Mouse (Mus musculus) liver, embryonic 14.5 days (tissue): ENCODE results near the gene Tmem192. TPM values are rescaled to one million over a fixed set of nuclear protein-coding genes. Genes with fewer than 3 reads are reported as not detected.

Source experiments
- ATAC-seq: fragments of 200-750 bp; cut with Nextera tagmentation; 2 replicates; pipeline ENCODE4 v1.8.0; 2017; ENCODE audit warnings: moderate number of reproducible peaks, mild to moderate bottlenecking, moderate library complexity; ENCODE audit not compliant: insufficient read depth
- DNase-seq, 3 experiments: peaks; one replicate each; pipeline ENCODE4 v3.0.0-alpha.2; 2012 to 2013; ENCODE audit warnings: low read depth in 3 of 3, low spot score in 3 of 3
- H3K27ac ChIP-seq: fragments of 300-500 bp; sonication (generic); 2 replicates; pipeline ENCODE4 v1.5.1; 2014; ENCODE audit warnings: moderate library complexity, mild to moderate bottlenecking, control low read depth, inconsistent platforms
- H3K27me3 ChIP-seq: fragments of 300-500 bp; sonication (generic); 2 replicates; pipeline ENCODE4 v1.6.1; 2014; ENCODE audit warnings: mild to moderate bottlenecking, low read length, moderate library complexity; ENCODE audit not compliant: control insufficient read depth, insufficient read depth
- H3K36me3 ChIP-seq: fragments of 300-500 bp; sonication (generic); replicated peaks from 2 replicates; pipeline ENCODE4 v1.6.1; 2014; ENCODE audit warnings: low read depth; ENCODE audit not compliant: control insufficient read depth, insufficient read depth
- H3K4me1 ChIP-seq, 2 experiments: fragments of 200-500 bp in 1 of 2; fragments of 300-500 bp in 1 of 2; sonication (generic) in 1 of 2; replicated peaks; 2 replicates each; pipeline ENCODE4 v1.6.1; 2012 to 2014; ENCODE audit warnings: antibody characterized with exemption in 1 of 2, inconsistent platforms in 1 of 2, low read length in 1 of 2; ENCODE audit not compliant: control insufficient read depth in 2 of 2, insufficient read depth in 2 of 2
- H3K4me2 ChIP-seq: fragments of 300-500 bp; sonication (generic); 2 replicates; pipeline ENCODE4 v1.6.1; 2014; ENCODE audit warnings: low read depth, mild to moderate bottlenecking, control low read depth, moderate library complexity
- H3K4me3 ChIP-seq, 2 experiments: fragments of 200-500 bp in 1 of 2; fragments of 300-500 bp in 1 of 2; sonication (generic) in 1 of 2; 2 replicates each; pipeline ENCODE4 v1.5.1; 2012 to 2014; ENCODE audit warnings: low read depth in 2 of 2, low read length in 2 of 2, mild to moderate bottlenecking in 2 of 2, control low read depth in 1 of 2, inconsistent platforms in 1 of 2, moderate library complexity in 1 of 2; ENCODE audit not compliant: insufficient read depth in 1 of 2
- H3K9ac ChIP-seq: fragments of 300-500 bp; sonication (generic); replicated peaks from 2 replicates; pipeline ENCODE4 v1.6.1; 2014; ENCODE audit warnings: mild to moderate bottlenecking, control low read depth, moderate library complexity
- H3K9me3 ChIP-seq: fragments of 300-500 bp; sonication (generic); 2 replicates; pipeline ENCODE4 v1.6.1; 2016; ENCODE audit warnings: low read length, mixed read lengths; ENCODE audit not compliant: control insufficient read depth
- CTCF ChIP-seq: IDR thresholded peaks from 2 replicates; pipeline ENCODE4 v1.5.1; 2016; ENCODE audit warnings: antibody characterized with exemption, low read depth, control low read depth
- EP300 ChIP-seq: IDR thresholded peaks from 2 replicates; pipeline ENCODE4 v1.6.1; 2016; ENCODE audit warnings: antibody characterized with exemption, low read depth
- WGBS: fragments of 180-500 bp; shearing (Covaris S2); extraction: QIAGEN DNeasy Blood & Tissue Kit; methylation state at CpG from one replicate; pipeline ENCODE4 v1.1.7; 2014; ENCODE audit not compliant: insufficient replicate concordance; 5-methylcytosine and 5-hydroxymethylcytosine counted together
- polyA plus RNA-seq, 2 experiments: library from polyadenylated mRNA; depleted of rRNA in 1 of 2; stranded (reverse) in 1 of 2; unstranded in 1 of 2; fragments of >200 nt; fragmentation: Nextera tagmentation in 1 of 2; extraction: Ambion mirVana in 1 of 2; gene quantifications; 2 replicates each; pipeline versions ENCODE4 v1.2.1 to v1.2.3; 2012 to 2014

Gene Tmem192
- polyA plus RNA-seq, 2 experiments, result 6.6 to 13.8 TPM

GRCm38 (mm10) chr8:64944831-64945230 is 2.2 kb upstream of the Tmem192 start:
- no peak for ATAC-seq
- Histone ChIP-seq H3K36me3 (no peaks in the 10 kb centered on the region), H3K4me3 (no peak overlapping the region), H3K9ac (no peak overlapping the region), H3K27me3 (no peaks in the 10 kb centered on the region), H3K4me2 (no peak overlapping the region), H3K27ac (no peak overlapping the region), H3K9me3 (no peaks in the 10 kb centered on the region; the same call in 1 of the 2 replicates), H3K4me1 (peaks cover 0 to 6% of the 10 kb centered on the region in 2 experiments; a peak in 1 of 4 replicates)
- TF ChIP-seq CTCF (peak; percentile 27; the same call in 1 of the 2 replicates), EP300 (no peak)
- DNase-seq, result no peak
- 16% methylated on average over 5 of the region's 5 CpGs for WGBS

GRCm38 (mm10) chr8:64945606-64946005 is 1.4 kb upstream of the Tmem192 start:
- Histone ChIP-seq H3K27me3 (no peaks in the 10 kb centered on the region), H3K9ac (no peak overlapping the region), H3K4me1 (peaks cover 0 to 6% of the 10 kb centered on the region in 2 experiments; a peak in 1 of 4 replicates), H3K4me3 (no peak overlapping the region), H3K9me3 (no peaks in the 10 kb centered on the region; the same call in 1 of the 2 replicates), H3K27ac (no peak overlapping the region), H3K4me2 (no peak overlapping the region), H3K36me3 (no peaks in the 10 kb centered on the region)
- TF ChIP-seq CTCF, result no peak
- TF ChIP-seq EP300, result no peak
- no peak for DNase-seq
- WGBS, result 39% methylated on average over 7 of the region's 7 CpGs
- ATAC-seq, result no peak

GRCm38 (mm10) chr8:64946441-64946819 is 555 bp upstream of the Tmem192 start:
- 34% methylated on average over 8 of the region's 8 CpGs for WGBS
- no peaks in the 10 kb centered on the region for H3K27me3 ChIP-seq
- H3K9me3 ChIP-seq, result no peaks in the 10 kb centered on the region
- 0 out of 2 replicates have a peak overlapping the region, but pooled peaks have one; percentile 3 for H3K9ac ChIP-seq
- no peak for ATAC-seq
- H3K4me2 ChIP-seq, result peak overlapping the region; percentile 78
- TF ChIP-seq EP300 (no peak), CTCF (no peak)
- peak overlapping the region; percentile 32 to 66 for H3K4me3 ChIP-seq
- no peaks in the 10 kb centered on the region for H3K36me3 ChIP-seq
- DNase-seq, result no peak
- H3K4me1 ChIP-seq, result peaks cover 0 to 6% of the 10 kb centered on the region in 2 experiments; a peak in 1 of 4 replicates
- no peak overlapping the region for H3K27ac ChIP-seq

- H3K9me3 ChIP-seq, result no peaks in the 10 kb centered on the region
- ATAC-seq (no peak), DNase-seq (no peak)
- H3K9ac ChIP-seq, result peak overlapping the region; percentile 25
- H3K36me3 ChIP-seq, result no peaks in the 10 kb centered on the region
- H3K4me3 ChIP-seq, result peak overlapping the region; percentile 66 to 78
- no peaks in the 10 kb centered on the region for H3K27me3 ChIP-seq
- no peak overlapping the region for H3K27ac ChIP-seq
- no peak for TF ChIP-seq CTCF
- no peak for TF ChIP-seq EP300
- peaks cover 0 to 6% of the 10 kb centered on the region in 2 experiments; a peak in 1 of 4 replicates for H3K4me1 ChIP-seq
- WGBS, result 12% methylated on average over 10 of the region's 10 CpGs
- peak overlapping the region; percentile 78 for H3K4me2 ChIP-seq
Observed at GRCm38 (mm10) chr8:64947698-64948034, 681 bp downstream of the Tmem192 start.

GRCm38 (mm10) chr8:64948371-64948770 is 1.4 kb downstream of the Tmem192 start:
- no peaks in the 10 kb centered on the region for H3K27me3 ChIP-seq
- H3K4me3 ChIP-seq, result no peak overlapping the region
- DNase-seq (no peak), ATAC-seq (no peak)
- no peaks in the 10 kb centered on the region for H3K9me3 ChIP-seq
- 64% methylated on average over 1 of the region's 1 CpGs for WGBS
- no peak overlapping the region for H3K27ac ChIP-seq
- H3K36me3 ChIP-seq, result no peaks in the 10 kb centered on the region
- TF ChIP-seq EP300, result no peak
- TF ChIP-seq CTCF, result no peak
- peaks cover 0 to 6% of the 10 kb centered on the region in 2 experiments; a peak in 1 of 4 replicates for H3K4me1 ChIP-seq
- H3K4me2 ChIP-seq, result no peak overlapping the region; the same call in 1 of the 2 replicates
- no peak overlapping the region for H3K9ac ChIP-seq
